Mouse (Mus musculus): Measurements from ENCODE around the gene Uba52.

- TF ChIP-seq POLR2A (IDR thresholded peaks at IDR 0.05; ENCODE audit: low read depth, low read length) (no peak), CTCF (IDR thresholded peaks at IDR 0.05; ENCODE audit: extremely low read depth, insufficient read length, insufficient replicate concordance, low read depth, low read length) (no peak)
Observed at GRCm38 (mm10) chr8:70489576-70489975, 21.0 kb downstream of the Uba52 start.
